In the genomic region with DNA sequence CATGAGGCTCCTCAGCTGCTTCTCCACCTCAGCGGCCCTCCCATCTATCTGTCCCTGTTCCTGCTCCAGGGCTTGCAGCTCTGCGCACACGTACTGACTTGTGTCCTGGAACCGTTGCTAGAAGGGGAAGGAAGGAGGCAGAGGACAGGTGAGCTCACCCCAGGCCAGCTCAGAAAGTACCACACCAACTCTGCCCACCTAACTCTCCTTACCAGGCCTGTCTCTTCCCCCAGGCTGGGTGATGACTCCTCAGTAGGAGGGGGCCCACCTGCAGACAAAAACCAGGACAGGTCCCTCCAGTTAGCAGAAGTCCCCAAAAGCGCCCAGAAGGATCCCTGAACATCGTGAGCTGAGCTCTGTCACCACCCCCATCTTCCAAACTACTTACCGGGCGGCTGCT, we compare ENCODE assay signal across 18 mouse cellular contexts. TPM values are rescaled to one million over a fixed set of nuclear protein-coding genes. Genes with fewer than 3 reads are reported as not detected.
DNase-seq lines count a peak whose midpoint lies in the region; ATAC-seq and TF ChIP-seq lines count a peak whose summit lies in the region.
"Had no signal": no experiment of that assay in that cellular context is flagged by ENCODE, and none has a peak within 500 bp of the region (broad histone marks: within the 10 kb centered on the region; RNA-seq: fewer than 3 reads in every experiment).

No protein-coding gene starts in this region.

- peak; percentile 91 for DNase-seq in heart, adult 11 months
- no peak for DNase-seq in liver, embryonic 13.5 days
- DNase-seq in liver, postnatal 0 days, result no peak
- DNase-seq: adrenal gland, adult 8-10 months had no signal

- no peak overlapping the region for H3K9ac ChIP-seq in heart, embryonic 11.5 days (ENCODE audit: low read depth, low read length)
- no peak overlapping the region for H3K9ac ChIP-seq in liver, embryonic 13.5 days
- H3K9ac ChIP-seq in liver, postnatal 0 days (replicated peaks), result no peak overlapping the region
- H3K9ac ChIP-seq: embryonic facial prominence, embryonic 12.5 days; forebrain, embryonic 13.5 days; forebrain, embryonic 15.5 days had no signal

- no peaks in the 10 kb centered on the region for H3K9me3 ChIP-seq in heart, embryonic 11.5 days (replicated peaks; ENCODE audit: control insufficient read depth, low read length)
- H3K9me3 ChIP-seq in liver, embryonic 13.5 days (replicated peaks), result no peaks in the 10 kb centered on the region
- H3K9me3 ChIP-seq in liver, postnatal 0 days (ENCODE audit: low read length), result no peaks in the 10 kb centered on the region
- H3K9me3 ChIP-seq in E14TG2a.4 (ENCODE audit: low read length), result no peaks in the 10 kb centered on the region
- H3K9me3 ChIP-seq: embryonic facial prominence, embryonic 10.5 days; embryonic facial prominence, embryonic 12.5 days; forebrain, embryonic 13.5 days; forebrain, embryonic 15.5 days; G1E had no signal

- H3K4me1 ChIP-seq in heart, embryonic 11.5 days (ENCODE audit: control insufficient read depth, insufficient read depth, low read length), result peaks cover 6% of the 10 kb centered on the region
- peaks cover 73% of the 10 kb centered on the region for H3K4me1 ChIP-seq in liver, embryonic 13.5 days (replicated peaks)
- H3K4me1 ChIP-seq in liver, postnatal 0 days (ENCODE audit: insufficient read depth), result peaks cover 20% of the 10 kb centered on the region
- peaks cover 68% of the 10 kb centered on the region for H3K4me1 ChIP-seq in E14TG2a.4 (replicated peaks; ENCODE audit: low read depth, low read length)

- no peak for ATAC-seq in heart, embryonic 11.5 days (replicated peaks; ENCODE audit: insufficient number of reproducible peaks, low FRiP score, low TSS enrichment)
- ATAC-seq in liver, embryonic 13.5 days (ENCODE audit: low read depth), result no peak
- no peak for ATAC-seq in liver, postnatal 0 days
- no peak for ATAC-seq in megakaryocyte, adult 5-6 weeks (ENCODE audit: poor library complexity, severe bottlenecking)
- ATAC-seq: activated CD4-positive, CD25-positive, alpha-beta regulatory T cell, adult 4 months; forebrain, embryonic 13.5 days; forebrain, embryonic 15.5 days; Patski had no signal

- no peak overlapping the region for H3K4me2 ChIP-seq in heart, embryonic 11.5 days
- H3K4me2 ChIP-seq in liver, embryonic 13.5 days, result no peak overlapping the region
- no peak overlapping the region for H3K4me2 ChIP-seq in liver, postnatal 0 days (ENCODE audit: low read depth, low read length)
- H3K4me2 ChIP-seq: embryonic facial prominence, embryonic 12.5 days; forebrain, embryonic 13.5 days; forebrain, embryonic 15.5 days had no signal

- peaks cover 34% of the 10 kb centered on the region for H3K36me3 ChIP-seq in heart, embryonic 11.5 days (ENCODE audit: control insufficient read depth, insufficient read depth, low read length)
- peaks cover 100% of the 10 kb centered on the region for H3K36me3 ChIP-seq in liver, embryonic 13.5 days
- H3K36me3 ChIP-seq in liver, postnatal 0 days (replicated peaks; ENCODE audit: insufficient read depth, low read length), result peaks cover 90% of the 10 kb centered on the region
- no peaks in the 10 kb centered on the region for H3K36me3 ChIP-seq in E14TG2a.4 (ENCODE audit: insufficient read depth, low read length)

- TF ChIP-seq CTCF in liver, postnatal 0 days (IDR thresholded peaks at IDR 0.05; ENCODE audit: low read depth), result no peak
- no peak for TF ChIP-seq CTCF in E14TG2a.4 (conservative IDR thresholded peaks at IDR 0.05; ENCODE audit: low read length)

- H3K4me3 ChIP-seq in heart, embryonic 11.5 days (ENCODE audit: low read depth, low read length), result no peak overlapping the region
- no peak overlapping the region for H3K4me3 ChIP-seq in liver, embryonic 13.5 days (replicated peaks)
- H3K4me3 ChIP-seq in liver, postnatal 0 days (ENCODE audit: low read depth, low read length), result no peak overlapping the region
- 0 out of 2 replicates have a peak overlapping the region, but pooled peaks have one; percentile 1 for H3K4me3 ChIP-seq in E14TG2a.4 (replicated peaks; ENCODE audit: low read length)
- H3K4me3 ChIP-seq: embryonic facial prominence, embryonic 10.5 days; embryonic facial prominence, embryonic 12.5 days; forebrain, embryonic 13.5 days; forebrain, embryonic 15.5 days had no signal

- no peak for TF ChIP-seq EP300 in liver, postnatal 0 days (IDR thresholded peaks at IDR 0.05; ENCODE audit: low read depth)

- no peak overlapping the region for H3K27ac ChIP-seq in heart, embryonic 11.5 days (ENCODE audit: low read depth, low read length)
- H3K27ac ChIP-seq in liver, embryonic 13.5 days, result peak overlapping the region; percentile 35; the same call in 1 of the 2 replicates
- no peak overlapping the region for H3K27ac ChIP-seq in liver, postnatal 0 days (ENCODE audit: low read depth)
- H3K27ac ChIP-seq: embryonic facial prominence, embryonic 10.5 days; embryonic facial prominence, embryonic 12.5 days; forebrain, embryonic 13.5 days; forebrain, embryonic 15.5 days had no signal

- WGBS in heart, embryonic 11.5 days (ENCODE audit: insufficient replicate concordance), result 76% methylated on average over 8 of the region's 8 CpGs
- 89% methylated on average over 8 of the region's 8 CpGs for WGBS in liver, embryonic 13.5 days (ENCODE audit: insufficient replicate concordance)
- 95% methylated on average over 8 of the region's 8 CpGs for WGBS in liver, postnatal 0 days (ENCODE audit: insufficient replicate concordance)

- H3K27me3 ChIP-seq in heart, embryonic 11.5 days (ENCODE audit: control insufficient read depth, insufficient read depth, low read length), result no peaks in the 10 kb centered on the region
- no peaks in the 10 kb centered on the region for H3K27me3 ChIP-seq in liver, embryonic 13.5 days
- H3K27me3 ChIP-seq in liver, postnatal 0 days (ENCODE audit: insufficient read depth, low read length), result no peaks in the 10 kb centered on the region
- peaks cover 10% of the 10 kb centered on the region for H3K27me3 ChIP-seq in E14TG2a.4 (ENCODE audit: insufficient read depth, low read length)
- H3K27me3 ChIP-seq: embryonic facial prominence, embryonic 12.5 days; forebrain, embryonic 13.5 days; forebrain, embryonic 15.5 days; Patski had no signal

RNA-seq across cellular contexts. Expression of a gene that starts 6.4 kb away (rescaled TPM):
- polyA plus RNA-seq in heart, embryonic 11.5 days (2014; fragmentation: Nextera tagmentation; extraction: Ambion mirVana), result not detected in 2 replicates
- polyA plus RNA-seq in liver, embryonic 13.5 days (2015; fragmentation: Nextera tagmentation; extraction: Ambion mirVana), result 0.21 and 0.46 TPM in 2 replicates
- 0.17 and 0.18 TPM in 2 replicates for polyA plus RNA-seq in liver, postnatal 0 days (2015; fragmentation: Nextera tagmentation; extraction: Ambion mirVana)
- total RNA-seq in megakaryocyte, adult 5-6 weeks (2015), result not detected in 2 replicates
- not detected in 2 replicates for total RNA-seq in megakaryocyte, adult 5-6 weeks (2017)
- total RNA-seq: adrenal gland, adult 18-20 months; adrenal gland, adult 8-10 months; adrenal gland, postnatal 14 days; adrenal gland, postnatal 36 days; G1E had no signal
- polyA plus RNA-seq: forebrain, embryonic 11.5 days had no signal

RNA-seq across cellular contexts. Expression of a gene that starts 15.5 kb away (rescaled TPM):
- 54.8 and 68.0 TPM in 2 replicates for polyA plus RNA-seq in heart, embryonic 11.5 days (2014; fragmentation: Nextera tagmentation; extraction: Ambion mirVana)
- polyA plus RNA-seq in liver, embryonic 13.5 days (2015; fragmentation: Nextera tagmentation; extraction: Ambion mirVana), result 105 and 111 TPM in 2 replicates
- 38.5 and 42.5 TPM in 2 replicates for polyA plus RNA-seq in liver, postnatal 0 days (2015; fragmentation: Nextera tagmentation; extraction: Ambion mirVana)
- 30.8 and 31.0 TPM in 2 replicates for total RNA-seq in megakaryocyte, adult 5-6 weeks (2015)
- 118 and 119 TPM in 2 replicates for total RNA-seq in megakaryocyte, adult 5-6 weeks (2017)

RNA-seq across cellular contexts. Expression of a gene that starts 18.9 kb away (rescaled TPM):
- polyA plus RNA-seq in heart, embryonic 11.5 days (2014; fragmentation: Nextera tagmentation; extraction: Ambion mirVana), result 75.5 and 81.6 TPM in 2 replicates
- polyA plus RNA-seq in liver, embryonic 13.5 days (2015; fragmentation: Nextera tagmentation; extraction: Ambion mirVana), result 44.5 and 47.0 TPM in 2 replicates
- polyA plus RNA-seq in liver, postnatal 0 days (2015; fragmentation: Nextera tagmentation; extraction: Ambion mirVana), result 28.9 and 31.0 TPM in 2 replicates
- 95.7 and 114 TPM in 2 replicates for total RNA-seq in megakaryocyte, adult 5-6 weeks (2015)
- total RNA-seq in megakaryocyte, adult 5-6 weeks (2017), result 65.5 and 78.8 TPM in 2 replicates

RNA-seq across cellular contexts. Expression of a gene that starts 21.9 kb away (rescaled TPM):
- polyA plus RNA-seq in heart, embryonic 11.5 days (2014; fragmentation: Nextera tagmentation; extraction: Ambion mirVana), result 21.3 and 21.5 TPM in 2 replicates
- polyA plus RNA-seq in liver, embryonic 13.5 days (2015; fragmentation: Nextera tagmentation; extraction: Ambion mirVana), result 9.1 and 10.1 TPM in 2 replicates
- polyA plus RNA-seq in liver, postnatal 0 days (2015; fragmentation: Nextera tagmentation; extraction: Ambion mirVana), result 5.2 and 5.6 TPM in 2 replicates
- total RNA-seq in megakaryocyte, adult 5-6 weeks (2015), result 25.9 and 33.1 TPM in 2 replicates
- 19.3 and 19.6 TPM in 2 replicates for total RNA-seq in megakaryocyte, adult 5-6 weeks (2017)

RNA-seq across cellular contexts. Expression of a gene that starts 22.0 kb away (rescaled TPM):
- polyA plus RNA-seq in heart, embryonic 11.5 days (2014; fragmentation: Nextera tagmentation; extraction: Ambion mirVana), result 16.9 and 21.0 TPM in 2 replicates
- polyA plus RNA-seq in liver, embryonic 13.5 days (2015; fragmentation: Nextera tagmentation; extraction: Ambion mirVana), result 13.8 and 15.9 TPM in 2 replicates
- polyA plus RNA-seq in liver, postnatal 0 days (2015; fragmentation: Nextera tagmentation; extraction: Ambion mirVana), result 10.4 and 12.5 TPM in 2 replicates
- 30.3 and 35.3 TPM in 2 replicates for total RNA-seq in megakaryocyte, adult 5-6 weeks (2015)
- total RNA-seq in megakaryocyte, adult 5-6 weeks (2017), result 39.8 and 50.8 TPM in 2 replicates
